Mouse (Mus musculus): Measurements from ENCODE around the gene Rbfox3.

- TF ChIP-seq POLR2A (IDR thresholded peaks at IDR 0.05; ENCODE audit: borderline replicate concordance, insufficient read depth, low read length) (no peak), CTCF (IDR thresholded peaks at IDR 0.05; ENCODE audit: borderline replicate concordance, insufficient read depth, low read depth, low read length) (no peak)
Measured at GRCm38 (mm10) chr11:118530313-118530712, 381.1 kb downstream of the Rbfox3 start.
